Mouse (Mus musculus): ENCODE results near the gene Fam19a2.
A peak's percentile ranks its signal among the peaks of the same experiment; 100 is the strongest.

Fam19a2 gene

DNA sequence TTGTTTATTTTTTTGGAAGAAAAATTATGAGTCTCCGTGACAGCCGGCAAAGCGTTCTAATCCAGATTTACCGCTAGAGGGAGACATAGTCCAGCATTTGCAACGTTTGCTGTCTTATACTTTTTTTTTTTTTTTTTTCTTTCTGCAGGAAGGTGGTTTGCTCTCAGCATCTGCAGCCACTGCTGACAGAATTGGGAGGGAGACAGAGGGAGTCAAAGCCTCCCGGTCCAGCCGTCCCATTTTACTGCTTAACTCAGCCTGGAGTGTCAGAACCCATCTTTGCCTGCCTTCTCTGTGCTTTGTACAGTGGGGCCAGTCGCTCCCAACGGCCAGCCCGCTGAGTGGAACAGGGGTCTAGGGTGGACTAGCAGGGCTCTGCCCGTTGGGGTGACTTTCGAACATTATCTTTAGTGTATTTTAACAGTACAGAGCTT lies at the start of gene Fam19a2:
TSS of gene Fam19a2 (plus strand) at position 121 of the 434 bp plus-strand sequence.
- peak; percentile 45 to 62 for DNase-seq

DNA sequence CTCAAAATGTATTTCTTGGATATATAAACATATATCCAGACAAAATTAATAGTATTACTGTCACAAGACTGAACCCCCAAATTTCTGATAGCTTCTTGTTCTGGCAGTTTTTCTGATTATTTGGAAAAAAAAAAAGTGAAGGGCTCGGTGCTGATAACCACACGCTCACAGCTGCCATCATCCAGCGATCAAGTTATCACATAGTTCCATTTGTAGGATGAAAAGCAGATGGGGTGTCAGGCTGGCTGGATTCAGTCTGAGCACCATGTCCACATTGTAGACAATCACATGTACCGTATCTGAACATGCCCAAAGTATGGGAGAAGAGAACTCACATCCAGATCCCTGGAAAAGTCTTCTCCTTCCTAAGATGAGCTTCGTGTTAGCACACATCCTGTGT lies 41.0 kb upstream of the Fam19a2 start:
- no peak for DNase-seq

DNA sequence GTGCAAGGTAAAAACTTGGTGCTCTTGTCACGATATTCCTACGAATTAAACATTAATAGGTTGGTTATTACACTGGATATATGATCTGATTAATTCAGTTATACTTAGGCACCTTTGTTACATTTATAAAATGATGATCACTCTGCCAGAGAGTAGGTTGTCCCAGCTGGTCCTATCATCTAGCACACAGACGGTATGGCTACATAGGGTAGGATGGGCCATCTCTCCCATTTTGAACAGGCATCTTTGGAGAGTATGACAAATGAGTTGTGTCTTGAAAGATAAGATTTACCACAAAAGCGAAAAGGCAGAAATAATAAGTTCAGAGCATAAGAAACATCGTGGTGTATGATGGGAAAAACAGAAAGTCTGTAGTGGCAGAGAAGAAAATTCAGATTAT lies 34.4 kb upstream of the Fam19a2 start:
- no peak for DNase-seq

DNA sequence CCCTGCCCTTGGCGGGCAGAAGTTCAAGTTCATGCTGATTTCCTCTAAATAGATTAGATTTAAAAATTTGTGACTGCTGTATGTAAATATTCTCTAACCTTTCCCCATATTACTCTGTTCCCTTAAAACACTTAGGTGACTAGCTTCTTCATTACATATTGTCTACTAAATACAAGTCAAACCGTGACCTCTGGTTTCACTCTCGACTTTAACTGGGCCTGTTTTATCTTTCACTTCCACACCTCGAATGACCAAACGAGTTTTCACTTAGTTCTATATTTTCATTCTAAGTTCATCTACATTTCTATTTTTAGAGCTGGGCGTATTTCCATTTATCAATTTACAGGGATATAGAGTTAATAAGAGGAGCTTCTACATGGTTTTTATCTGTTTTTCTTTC lies 15.7 kb upstream of the Fam19a2 start:
- no peak for DNase-seq

DNA sequence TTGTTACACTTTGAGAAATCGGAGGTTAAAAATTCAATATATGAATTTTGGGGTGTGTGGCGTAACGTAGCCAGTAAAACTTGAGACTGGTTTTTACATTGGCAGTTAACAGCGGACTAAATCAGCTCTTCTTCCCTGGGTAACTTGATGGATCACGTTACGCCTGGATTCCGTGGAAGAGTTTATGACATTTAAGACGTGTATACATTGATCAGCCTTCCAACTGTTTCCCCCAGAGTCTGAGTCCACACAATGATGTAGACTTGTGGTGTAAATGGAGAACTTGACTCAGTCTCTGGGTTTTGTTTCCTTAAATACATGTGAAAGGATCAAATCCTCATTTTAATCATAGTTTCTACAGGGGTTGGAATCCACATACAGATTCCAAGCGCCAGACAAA lies 11.9 kb upstream of the Fam19a2 start:
- DNase-seq = no peak

DNA sequence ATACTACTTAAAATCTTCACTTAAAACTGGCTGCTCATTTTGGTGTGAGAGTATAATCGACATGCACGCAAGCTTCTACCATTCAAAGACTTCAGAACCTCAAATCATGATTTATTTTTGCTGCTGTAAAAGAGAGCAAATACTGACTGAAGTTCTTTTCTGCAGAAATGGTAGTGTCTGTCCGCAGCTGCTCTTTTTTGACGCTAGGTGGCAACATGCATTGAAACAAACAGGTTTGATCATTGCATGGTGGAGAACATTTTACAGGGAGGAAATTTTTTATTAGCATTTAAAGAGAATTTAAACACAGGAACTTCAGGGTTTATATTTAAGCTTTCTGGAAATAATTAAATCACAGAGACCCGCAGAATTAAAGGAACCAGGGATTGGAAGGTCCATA lies 9.5 kb upstream of the Fam19a2 start:
- DNase-seq = peak; percentile 16 to 30

DNA sequence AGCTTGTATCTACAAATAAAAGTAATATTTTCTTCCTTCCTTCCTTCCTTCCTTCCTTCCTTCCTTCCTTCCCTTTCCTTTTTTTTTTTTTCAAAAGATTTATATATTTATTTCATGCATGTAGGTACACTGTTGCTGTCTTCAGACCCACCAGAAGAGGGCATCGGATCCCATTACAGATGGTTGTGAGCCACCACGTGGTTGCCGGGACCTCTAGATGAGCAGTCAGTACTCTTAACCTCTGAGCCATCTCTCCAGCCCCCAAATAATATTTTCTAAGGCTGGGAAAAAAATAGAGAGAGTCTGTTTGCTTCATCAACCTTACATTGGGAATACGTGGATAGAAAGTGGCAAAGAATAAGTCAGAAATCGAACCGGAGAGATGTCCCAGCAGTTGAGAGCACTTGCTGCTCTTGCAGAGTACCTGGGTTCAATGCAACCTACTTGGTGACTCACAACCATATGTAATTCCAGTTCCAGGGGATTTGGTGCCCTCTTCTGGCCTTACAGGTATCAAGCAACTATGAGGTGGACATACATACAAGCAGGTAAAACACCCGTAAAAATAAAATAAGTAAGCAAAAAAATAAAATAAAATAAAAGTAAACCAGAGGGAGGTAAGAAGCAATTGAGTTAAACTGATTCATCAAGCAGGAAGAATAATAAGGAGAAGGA lies 8.0 kb upstream of the Fam19a2 start:
- no peak for DNase-seq

DNA sequence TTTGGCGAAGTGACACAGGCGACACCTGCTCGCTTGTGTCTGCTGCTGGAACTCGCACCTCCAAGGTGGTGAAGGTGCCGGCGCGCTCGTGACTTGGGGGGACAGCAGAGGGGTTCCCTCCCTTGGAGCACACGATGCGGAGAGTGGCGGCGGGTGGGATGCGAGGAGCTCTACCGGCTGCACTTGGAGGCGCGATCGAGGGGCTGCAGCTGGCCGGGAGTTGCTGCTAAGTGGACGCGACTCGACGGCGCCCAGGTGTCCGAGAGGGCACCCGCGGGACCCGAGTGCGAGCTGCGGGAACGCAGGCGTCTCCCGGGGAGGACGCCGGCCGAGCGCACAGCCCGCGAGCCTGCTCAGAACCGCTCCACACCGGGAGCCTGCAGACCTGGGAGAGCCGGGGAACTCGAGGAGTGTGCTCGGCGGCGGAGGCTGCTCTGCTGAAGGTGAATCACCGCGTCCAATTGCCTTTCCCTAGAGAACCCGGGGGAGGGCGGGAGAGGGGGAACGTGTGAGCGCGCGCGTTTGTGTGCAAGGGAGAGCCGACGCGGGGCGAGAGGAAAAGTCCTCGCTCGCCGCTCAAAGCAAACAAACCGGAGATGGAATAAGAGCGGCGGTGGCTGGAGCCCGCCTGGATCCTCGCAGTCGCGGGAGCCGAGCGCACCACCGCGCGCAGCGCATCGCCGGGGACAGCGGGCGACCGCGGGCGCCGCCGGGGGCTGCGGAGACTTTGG lies 830 bp downstream of the Fam19a2 start:
- DNase-seq = peak; percentile 60 to 66

DNA sequence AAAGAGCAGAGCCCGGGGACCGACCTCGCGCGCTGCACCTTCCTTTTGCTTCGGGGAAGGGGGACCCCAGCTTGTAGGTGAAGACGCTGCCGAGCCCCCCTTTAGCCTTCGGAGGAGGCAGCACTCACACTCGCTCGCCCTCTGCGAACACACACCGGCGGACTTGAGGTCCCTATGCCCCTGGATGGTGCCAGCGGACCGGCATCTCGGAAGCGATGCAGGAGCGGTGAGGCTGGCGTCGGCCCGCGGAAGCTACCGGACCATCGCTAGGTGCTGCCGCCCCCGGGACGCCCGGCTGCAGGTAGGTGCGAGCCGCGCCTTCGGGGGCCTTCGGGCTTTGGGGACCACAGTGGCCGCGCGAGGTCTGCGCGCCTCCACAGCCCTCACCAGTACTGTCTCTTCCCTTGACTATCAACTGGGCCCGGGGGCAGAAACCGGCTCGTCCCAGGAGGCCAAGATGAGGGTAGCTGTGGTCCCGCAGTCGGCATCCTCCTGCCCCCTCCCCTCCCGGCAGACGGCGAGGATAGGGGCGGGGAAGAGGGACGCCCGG lies 1.5 kb downstream of the Fam19a2 start:
- DNase-seq = peak; percentile 27 to 51

DNA sequence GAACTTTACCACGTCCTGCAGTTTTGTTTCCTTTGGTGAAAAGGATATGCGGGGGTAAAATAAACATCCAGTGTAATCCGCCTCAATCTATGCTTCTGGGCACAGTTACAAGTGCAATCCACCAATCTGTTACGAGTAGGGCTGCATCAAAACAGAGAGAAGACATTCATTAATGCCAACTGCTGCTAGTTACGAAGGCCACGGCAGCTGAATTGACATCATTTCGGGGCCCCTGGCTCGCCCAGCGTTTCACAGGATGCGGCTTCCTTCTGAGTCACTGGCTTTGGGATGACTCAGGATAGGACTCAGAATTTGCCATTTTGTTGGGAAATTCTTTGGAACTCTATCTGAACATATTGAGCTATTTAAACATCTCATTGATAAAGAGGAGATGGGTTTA lies 4.8 kb downstream of the Fam19a2 start:
- no peak for DNase-seq

DNA sequence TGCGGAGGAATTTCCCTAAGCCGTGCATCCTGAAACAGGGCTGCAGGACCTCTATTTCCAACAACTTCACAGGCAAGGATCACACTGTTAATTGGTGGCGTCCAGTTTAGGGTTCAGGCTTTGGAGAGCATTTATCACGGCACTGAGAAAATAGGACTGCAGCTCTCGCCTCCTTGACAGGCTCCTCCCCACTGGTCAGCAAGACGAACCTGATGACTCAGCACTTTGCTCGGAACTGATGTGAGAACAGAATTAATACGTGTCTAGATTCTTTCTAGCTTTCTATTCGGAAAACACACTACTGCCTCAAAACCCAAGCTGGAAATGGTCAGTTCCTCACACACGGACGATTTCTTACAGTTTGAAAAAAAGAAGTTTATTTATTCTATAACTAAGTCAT lies 10.8 kb downstream of the Fam19a2 start:
- peak; percentile 8 to 32 for DNase-seq

DNA sequence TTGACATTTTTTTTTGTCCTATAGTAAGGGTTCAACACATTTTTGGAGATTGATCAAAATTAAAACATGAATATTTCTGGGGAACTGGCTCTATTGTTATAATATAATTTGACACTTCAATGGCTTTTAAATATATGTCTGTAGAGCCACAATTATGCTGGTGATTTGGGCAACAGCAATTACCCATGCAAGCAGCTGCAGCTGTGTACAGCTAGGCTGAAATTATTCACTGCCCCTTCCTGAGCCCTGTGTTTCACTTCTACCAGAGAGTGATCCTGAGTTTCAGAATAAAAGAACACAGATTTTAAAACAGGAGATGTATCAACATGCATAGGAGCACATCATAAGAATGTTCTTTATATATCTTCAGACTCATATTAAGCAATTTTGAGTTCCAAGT lies 43.5 kb downstream of the Fam19a2 start:
- DNase-seq = no peak

DNA sequence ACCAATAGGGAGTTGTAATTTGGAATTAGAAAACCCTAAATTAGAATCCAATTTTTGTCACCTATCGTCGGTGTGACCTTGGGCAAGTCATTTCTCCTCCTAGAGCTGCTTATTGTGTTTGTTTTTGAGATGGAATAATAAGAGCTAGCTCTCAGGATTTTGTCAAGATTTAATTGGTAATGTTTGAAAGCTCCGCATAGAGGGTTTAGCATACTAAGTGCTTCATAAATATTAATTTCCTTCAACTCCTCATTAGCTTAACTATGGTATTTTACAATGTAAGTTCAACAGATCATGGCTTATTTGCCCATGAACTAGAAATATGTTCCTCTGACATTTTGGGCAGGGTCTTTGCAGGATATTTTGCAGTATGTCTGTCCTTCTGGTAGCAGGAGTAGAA lies 62.5 kb downstream of the Fam19a2 start:
- DNase-seq = no peak

DNA sequence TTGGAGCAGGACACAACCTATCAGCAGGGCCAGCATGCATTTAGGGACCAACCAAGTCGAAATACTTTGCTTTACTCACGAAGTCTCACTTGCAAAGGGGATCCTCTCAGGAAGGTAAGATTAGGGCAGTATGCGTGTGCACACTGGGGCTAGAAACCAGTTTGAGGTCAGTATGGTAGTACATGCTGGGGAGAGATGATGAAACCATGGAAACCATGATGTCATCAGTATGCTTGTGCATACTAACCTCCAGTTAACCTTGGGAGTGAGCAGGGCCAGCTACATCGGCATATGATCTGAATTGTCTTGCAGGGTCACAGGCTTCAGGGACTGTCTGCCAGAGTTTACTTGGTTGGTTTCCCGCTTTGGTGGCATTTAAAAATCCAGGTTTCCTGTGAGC lies 77.5 kb downstream of the Fam19a2 start:
- DNase-seq = no peak

DNA sequence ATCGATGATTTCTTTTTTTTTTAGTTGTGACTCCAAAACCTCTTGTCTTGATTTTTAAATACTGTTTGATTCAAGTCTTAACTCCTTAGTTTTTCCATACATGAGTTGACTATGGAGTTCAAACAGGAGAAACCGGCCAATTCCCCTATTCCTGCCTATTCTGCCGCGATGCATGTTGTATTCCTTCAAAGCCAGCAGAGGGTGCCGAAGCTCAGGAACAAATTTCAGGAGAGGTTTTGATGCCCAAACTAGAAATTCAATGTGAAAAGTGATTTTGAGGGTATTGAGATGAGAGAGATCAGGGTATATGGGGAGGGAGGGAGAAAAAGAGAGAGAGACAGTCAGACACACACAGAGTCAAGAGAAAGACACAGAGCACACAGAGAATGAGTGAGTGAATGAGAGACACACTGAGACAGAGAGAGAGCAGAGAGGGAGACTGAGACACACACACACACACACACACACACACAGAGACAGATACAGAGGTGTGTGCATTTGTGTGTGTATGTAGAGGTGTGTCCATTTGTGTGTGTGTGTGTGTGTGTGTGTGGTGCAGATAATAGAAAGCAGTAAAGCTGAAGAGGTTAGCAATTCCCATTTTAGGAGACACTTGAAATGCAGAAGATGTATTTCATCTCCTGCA lies 78.9 kb downstream of the Fam19a2 start:
- DNase-seq = peak; percentile 52 to 56

DNA sequence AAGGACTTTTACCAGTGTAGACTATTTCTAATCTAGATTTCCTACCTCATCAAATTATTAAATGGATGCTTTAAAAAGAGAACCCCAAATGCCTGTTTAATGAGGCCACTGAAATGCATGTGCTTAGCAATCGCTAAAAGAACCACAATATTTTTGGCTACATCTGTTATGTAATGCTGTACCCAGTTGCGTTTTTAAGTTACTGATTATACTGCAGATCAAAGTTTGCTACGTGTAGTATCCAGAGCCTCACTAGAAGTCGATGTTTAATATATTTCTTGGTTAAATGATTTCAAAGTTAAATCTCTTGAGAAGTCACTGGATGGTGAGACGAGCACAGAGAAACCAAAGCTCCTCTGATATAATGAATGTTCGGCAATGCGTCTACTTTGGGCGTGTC lies 82.5 kb downstream of the Fam19a2 start:
- DNase-seq = no peak

DNA sequence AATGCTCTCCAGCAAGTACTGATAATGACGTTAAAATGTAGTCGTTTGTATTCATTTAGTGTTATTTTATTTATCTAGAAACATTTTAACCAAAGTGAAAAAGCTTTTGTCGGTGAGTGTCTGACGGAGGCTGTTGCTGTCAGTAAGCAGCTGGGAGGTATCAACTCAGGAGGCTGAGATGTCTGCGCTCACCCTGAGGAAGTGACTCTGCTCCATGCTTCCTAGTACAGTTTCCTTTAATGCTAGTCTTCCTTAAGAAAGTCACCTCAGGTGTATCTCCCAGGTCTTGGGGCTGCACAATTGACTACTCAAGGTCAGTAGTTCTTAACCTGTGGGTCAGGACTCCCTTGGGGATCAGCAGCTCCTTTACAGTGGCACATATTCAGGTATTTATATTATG lies 89.9 kb downstream of the Fam19a2 start:
- DNase-seq = peak in 1 of 2 experiments; percentile 3

DNA sequence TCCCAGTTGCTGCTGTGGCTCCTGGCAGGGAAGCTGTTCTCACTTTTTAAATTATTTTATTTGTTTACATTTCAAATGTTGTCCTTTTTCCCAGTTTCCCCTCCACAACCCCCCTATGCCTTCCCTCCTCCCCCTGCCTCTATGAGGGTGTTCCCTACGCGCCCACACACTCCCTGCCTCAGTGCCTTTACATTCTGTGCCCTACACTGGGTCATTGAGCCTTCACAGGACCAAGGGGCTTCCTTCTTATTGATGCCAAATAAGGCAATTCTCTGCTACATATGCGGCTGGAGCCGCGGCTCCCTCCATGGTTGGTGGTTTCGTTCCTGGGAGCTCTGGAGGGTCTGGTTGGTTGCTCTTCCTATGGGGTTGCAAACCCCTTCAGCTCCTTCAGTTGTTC lies 93.2 kb downstream of the Fam19a2 start:
- no peak for DNase-seq

DNA sequence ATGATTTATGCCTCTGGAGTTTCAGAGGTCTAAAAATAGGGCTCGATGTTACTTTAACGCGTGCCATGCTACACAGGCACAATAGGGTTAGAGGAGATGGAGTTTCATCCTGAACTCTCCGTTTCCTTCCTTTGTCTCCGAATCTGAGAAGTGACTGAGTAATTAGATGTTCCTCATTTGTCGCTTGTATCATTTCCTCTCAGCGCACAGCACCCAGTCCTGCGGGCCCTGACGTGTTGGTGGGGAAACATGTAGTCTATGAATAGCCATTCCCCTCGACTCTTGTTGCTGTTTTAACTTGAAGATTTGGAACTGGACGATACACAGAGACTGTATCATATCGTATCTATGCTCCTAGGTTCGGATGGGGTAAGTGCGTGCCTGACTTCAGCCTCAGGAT lies 96.7 kb downstream of the Fam19a2 start:
- DNase-seq = peak in 1 of 2 experiments; percentile 13

DNA sequence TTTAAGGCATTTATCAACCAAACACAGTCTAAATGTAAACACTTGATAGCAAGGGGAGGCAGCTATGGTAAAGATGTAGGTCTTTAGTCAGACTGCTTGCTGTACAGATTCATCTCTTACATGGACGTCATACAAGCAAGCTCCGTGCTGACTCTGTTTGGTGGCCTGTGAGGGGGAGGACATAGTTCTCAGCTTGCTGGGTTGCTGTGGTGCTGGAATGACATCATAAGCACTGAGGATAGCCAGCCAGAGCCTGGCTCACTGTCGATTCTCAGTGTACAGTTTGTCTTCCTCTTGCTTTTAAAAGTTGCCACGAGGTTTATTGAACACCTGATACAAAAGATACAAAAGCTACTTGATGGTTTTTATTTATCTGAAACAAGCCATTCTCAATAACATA lies 100.8 kb downstream of the Fam19a2 start:
- DNase-seq = no peak

DNA sequence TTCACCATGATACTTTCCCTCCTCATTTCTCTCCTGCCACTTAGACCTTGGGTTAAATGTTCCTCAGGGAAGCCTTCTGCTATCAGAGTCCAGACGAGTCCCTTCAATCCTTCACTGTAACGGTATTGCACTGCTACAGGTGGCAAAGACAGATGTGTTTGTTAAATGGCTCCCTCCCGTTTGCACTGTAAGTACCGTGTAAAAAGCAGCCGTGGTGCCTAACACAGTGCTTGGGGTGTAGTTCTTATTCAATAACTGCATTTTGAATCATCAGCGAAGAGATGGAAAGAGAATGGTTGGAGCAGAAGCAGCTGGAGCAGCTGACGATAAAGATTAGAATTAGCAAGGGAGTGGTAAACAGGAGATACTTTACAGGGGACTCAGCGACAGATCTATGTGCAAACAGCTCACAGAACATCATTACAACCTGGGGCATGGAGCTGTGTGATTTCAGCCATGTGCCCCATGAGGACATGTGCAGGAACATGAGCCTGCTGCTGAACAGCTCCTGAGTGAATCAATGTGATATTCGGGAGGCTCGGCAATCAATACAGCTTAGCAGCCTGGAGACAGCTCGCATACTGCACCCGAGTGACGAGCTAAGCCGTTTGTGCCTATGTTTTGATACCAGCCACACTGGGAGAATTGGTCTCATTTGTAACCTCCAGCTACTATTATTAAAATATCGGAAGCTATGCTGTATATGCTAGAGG lies 103.5 kb downstream of the Fam19a2 start:
- DNase-seq = no peak

DNA sequence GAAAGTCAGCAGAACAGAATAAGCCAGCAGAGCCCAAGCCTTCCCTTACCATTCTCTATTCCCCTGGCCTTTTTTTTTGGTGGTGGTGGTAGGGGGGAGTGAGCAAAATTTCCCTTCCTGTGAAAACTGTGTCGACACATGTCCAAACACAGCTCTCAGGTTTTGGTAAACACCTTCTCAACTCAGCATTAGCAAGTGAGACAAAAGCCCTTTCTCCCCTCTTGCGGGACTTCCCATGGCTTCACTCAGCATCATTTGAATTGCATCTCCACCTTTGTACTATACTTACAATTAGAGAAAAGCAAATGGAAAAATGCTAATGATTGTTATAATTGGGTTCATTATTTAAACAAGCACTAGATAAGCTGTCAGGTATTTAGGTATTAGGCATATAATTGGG lies 119.5 kb downstream of the Fam19a2 start:
- no peak for DNase-seq

DNA sequence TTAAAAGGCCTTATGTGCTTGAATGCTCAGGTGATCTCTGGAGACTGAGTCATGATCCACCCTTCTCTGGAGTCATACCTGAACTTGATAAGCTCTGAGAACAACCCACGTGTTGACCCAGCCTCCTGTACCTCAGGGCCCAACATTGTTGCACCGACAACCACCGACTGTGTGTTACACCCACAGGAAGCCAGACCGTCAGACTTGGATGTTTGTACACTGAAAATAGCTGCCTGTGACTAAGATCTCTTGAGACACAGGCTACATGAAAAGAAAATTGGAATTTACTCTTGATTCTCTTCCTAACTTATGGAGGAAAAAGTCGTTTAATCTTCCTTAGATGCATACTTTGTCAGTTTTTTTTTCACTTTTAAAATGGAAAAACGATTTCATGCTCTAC lies 121.8 kb downstream of the Fam19a2 start:
- DNase-seq = no peak

Measured in kidney, postnatal 4 days (tissue).